Mouse (Mus musculus) adrenal gland, postnatal 36 days (tissue): ENCODE results near the gene Lgals4. TPM values are rescaled to one million over a fixed set of nuclear protein-coding genes. Genes with fewer than 3 reads are reported as not detected.

Experiments used
- DNase-seq, 2 experiments: peaks; one replicate each; pipeline ENCODE4 v3.0.0; 2021; ENCODE audit warnings: mixed read lengths in 1 of 2
- long read RNA-seq, 2 experiments: library from polyadenylated mRNA; stranded (forward); transcript quantifications; one replicate each; pipeline ENCODE4 v2.0.0; 2021; ENCODE audit warnings: borderline sequencing depth in 2 of 2
- total RNA-seq, 2 experiments: library from RNA; stranded (reverse); gene quantifications; 2 replicates each; pipeline ENCODE4 v1.2.3; 2021

Lgals4 gene
- 10 to 100 TPM; 11.3 to 12.7 TPM for total RNA-seq
- long read RNA-seq, experiment 1, partial matches to known transcripts = 0 of 2 reads
- long read RNA-seq, experiment 1, other reads (novel, unspliced or antisense) = 2 of 2 reads
- long read RNA-seq, experiment 2 = 0 reads

DNA sequence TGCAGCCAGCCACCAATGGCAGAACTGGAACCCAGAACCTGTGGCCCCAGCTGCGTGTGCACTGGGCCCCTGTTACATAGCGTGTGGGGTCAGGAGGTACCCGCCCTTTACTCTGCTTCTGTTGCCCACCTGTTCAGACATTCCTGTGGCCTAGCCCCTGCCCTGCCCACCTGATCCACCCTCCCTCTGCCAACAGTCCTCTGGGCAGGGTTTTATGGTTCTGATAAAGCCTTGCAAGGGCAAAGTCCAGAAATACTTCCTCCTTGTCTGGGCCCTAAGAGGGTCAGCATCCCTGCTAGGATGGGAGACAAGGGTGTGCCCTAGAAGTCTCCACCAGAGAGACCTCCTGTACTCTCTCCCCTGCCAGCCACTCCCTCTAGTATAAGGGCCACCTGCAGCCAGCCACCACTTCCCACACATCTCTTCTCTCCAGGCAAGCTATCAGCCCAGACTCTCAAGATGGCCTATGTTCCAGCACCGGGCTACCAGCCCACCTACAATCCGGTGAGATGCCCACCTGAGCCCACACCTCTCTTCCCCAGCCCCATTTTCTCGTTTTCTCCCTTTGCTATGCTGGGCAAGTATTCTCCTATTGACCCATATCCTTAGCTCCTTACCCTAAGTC, at the start of gene Lgals4:
Gene Lgals4, plus strand, starts transcription at position 132 of the 625 bp plus-strand sequence.
- no peak for DNase-seq

DNA sequence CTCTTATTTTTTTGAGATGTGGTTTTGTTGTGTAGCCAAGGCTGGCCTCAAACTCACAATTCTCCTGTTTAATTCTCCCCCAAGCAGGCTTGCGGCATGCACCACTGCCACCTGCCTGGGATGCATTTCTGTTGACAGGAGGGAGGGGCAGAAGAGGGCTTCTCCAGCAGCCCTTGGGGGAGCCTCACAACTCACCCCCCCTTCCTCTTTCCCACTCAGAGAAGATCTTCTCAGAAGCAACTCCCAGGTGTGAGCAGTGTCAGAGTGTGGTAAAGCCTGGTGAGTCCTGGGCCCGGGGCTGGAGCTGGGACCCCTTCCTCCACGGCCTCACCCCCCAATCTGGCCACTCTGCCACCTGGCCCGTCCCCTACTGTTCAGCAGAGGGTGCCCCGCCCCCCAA, 48.5 kb upstream of the Lgals4 start:
- DNase-seq = no peak

- no peak for DNase-seq
Observed at GRCm38 (mm10) chr7:28787884-28788283, 45.8 kb upstream of the Lgals4 start.

DNA sequence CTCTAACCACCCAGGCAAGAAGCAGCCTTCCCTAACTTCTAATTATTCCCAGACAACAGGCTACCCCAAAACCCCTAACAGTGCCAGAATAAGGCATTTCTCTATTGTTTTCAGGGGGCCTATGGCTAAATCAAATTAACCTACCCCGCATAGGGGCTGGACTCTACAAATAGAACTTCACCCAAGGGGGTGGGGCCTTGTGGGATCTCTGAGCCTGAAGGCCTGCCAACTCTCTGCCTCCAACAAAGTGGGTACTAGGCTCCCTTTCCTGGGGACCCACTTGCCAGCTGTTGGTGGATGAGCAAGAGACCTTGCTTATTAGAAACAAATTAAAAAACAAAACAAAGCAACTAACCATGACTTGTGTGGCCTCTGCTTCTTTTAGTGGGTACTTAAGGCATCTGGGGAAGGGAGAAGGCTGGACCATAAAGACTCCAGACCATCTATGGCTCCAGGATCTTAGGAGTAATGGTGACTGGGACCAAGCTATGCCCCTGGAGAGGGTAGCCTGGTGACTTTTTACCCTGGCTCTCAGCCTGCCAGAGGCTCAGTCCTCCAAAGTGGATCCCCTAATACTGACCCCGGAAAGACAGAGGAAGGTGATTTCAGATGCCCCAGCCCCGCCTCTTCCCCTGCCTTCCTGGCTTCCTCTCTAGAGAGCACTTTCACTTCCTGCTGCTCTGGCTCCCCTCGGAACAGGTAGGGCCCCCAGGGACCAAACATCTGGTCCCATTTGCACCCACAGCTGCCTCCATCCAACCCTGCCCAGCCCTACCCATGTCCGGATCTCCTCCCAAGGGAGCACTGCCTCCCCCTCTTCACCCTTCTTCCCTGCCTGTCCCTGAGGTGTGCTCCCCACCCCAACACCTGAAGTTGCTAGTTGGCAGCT, 45.1 kb upstream of the Lgals4 start, which contains the start of gene Rinl:
Gene Rinl, plus strand, starts transcription at position 663 of the 889 bp plus-strand sequence.
- DNase-seq = peak in 1 of 2 experiments; percentile 25

- DNase-seq = no peak
Observed at GRCm38 (mm10) chr7:28789235-28789634, 44.4 kb upstream of the Lgals4 start.

DNA sequence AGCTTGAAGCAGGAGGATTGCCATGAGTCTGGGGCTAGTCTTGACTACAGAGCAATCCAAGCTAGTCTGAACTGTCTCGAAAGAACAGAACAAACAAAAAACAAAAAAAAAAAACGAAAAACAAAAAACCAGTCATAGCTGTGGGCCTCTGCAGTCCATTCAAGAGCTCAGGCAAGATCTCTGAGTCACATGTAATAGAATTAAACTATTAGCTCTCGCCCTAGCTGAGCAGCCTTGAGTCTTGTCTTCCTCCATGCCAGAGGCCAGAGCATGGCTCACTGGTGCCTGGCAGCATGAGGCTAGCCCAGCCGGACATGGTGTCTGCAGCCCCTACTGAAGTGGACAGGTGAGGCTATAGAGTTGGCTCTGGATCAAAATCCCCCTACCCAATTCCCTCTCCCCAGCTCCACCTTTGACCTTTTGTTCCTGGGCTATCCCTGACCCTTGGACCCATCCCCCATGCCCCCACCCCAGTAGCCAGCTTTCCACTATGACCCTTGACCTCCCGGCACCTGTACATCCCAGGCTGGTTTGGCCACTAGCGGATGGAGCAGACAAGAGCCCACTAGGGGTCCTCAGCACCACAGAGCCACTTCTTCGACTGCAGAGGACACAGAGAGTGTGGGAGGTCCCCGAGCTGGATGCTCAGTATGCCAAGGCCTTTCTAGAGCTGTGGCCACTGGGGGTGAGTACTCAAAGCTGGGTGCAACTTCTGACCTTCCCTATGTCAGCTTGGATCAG, 43.4 kb upstream of the Lgals4 start:
- peak in 1 of 2 experiments; percentile 29 for DNase-seq

- DNase-seq = no peak
Observed at GRCm38 (mm10) chr7:28791706-28792105, 41.9 kb upstream of the Lgals4 start.

- DNase-seq = no peak
Observed at GRCm38 (mm10) chr7:28792391-28793185, 41.1 kb upstream of the Lgals4 start.

DNA sequence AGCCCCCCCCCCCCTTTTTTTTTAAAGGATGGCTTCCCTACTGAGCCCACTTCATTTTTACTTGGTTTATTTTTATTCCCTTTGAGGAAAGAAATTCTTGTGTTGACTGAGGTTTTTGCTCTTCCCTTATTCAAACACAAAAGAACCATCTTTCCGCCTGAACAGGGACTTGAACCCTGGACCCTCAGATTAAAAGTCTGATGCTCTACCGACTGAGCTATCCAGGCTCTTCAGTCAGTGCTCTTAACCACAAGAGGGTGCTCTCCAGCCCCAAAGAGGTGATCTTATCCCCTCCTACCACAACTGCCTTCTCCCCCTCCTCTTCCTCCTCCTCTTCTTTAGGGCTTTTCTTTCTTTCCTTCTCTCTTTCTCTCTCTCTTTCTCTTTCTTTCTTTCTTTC, 39.8 kb upstream of the Lgals4 start:
- peak in 1 of 2 experiments; percentile 61 for DNase-seq

DNA sequence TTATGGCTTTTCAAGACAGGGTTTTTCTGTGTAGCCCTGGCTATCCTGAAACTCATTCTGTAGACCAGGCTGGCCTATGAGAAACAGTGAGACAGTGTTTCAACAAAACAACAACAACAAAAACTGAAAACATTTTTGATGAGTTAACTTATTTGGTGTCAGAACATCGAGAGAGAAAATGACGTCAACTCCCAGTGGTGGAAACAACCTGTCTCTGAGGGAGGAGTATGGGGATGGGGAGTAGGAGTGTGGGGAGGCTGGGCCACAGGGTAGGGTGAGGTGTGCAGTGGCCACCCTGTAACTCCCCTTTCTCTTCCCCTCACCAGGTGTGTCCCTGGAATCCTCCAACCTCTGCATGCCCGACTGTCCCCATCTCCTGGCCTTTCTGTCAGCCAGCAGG, 39.2 kb upstream of the Lgals4 start:
- DNase-seq = no peak

DNA sequence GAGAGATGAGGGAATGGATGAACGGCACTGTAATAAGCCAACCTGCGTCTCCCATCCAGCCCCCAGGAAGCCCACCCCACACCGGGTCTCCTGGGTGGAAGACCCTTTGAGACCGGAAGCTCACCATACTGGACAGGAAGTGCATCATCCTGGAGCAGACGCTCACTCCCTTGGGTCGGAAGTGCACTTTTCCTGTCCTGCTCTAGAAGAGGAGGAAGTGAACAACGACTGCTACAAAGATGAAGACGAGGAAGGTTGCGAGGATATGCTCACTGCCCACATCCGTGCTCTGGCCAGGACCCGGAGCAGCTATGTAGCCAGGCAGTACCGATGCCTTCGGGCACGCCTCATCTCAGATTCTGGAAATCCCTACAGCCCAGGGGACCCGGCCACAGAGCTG, 37.8 kb upstream of the Lgals4 start:
- no peak for DNase-seq

DNA sequence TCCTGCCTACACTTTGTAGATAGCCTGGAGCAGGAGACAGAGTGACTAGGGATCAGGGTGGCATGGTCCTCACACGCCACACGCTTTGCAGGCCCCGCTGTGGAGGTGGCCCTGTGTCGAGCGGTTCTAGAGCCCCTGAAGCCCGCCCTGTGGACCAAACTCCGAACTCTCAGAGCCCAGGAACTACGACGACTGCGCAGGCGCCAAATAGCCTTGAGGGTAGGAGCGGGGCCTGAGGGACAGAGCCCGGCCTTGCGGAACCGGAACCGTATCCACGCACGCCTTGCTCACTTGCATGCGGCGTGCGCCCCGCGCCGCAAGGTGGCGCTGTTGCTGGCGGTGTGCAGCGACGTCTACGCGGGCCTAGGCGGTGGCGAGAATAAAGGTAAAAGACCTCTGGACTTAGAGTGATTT, 37.1 kb upstream of the Lgals4 start:
- DNase-seq = peak; percentile 91 to 93

GRCm38 (mm10) chr7:28799994-28800393, 33.7 kb upstream of the Lgals4 start:
- DNase-seq = no peak

DNA sequence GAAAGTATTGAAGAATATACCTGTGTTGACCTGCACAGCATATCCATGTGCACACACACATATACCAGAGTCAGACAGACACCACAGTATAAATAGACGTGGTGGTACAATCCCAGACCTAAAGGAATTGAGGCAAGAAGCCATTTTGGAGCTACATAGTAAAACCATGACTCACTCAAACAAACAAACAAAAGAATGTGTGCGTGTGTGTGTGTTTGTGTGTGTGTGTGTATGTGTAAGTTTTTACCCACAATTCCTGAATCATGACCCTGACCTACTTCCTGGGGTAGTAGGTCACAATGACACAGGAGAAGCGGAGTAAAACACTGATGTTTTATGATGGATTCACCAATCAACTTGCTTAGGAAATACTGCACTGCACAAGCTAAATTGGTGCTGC, 32.2 kb upstream of the Lgals4 start:
- no peak for DNase-seq

DNA sequence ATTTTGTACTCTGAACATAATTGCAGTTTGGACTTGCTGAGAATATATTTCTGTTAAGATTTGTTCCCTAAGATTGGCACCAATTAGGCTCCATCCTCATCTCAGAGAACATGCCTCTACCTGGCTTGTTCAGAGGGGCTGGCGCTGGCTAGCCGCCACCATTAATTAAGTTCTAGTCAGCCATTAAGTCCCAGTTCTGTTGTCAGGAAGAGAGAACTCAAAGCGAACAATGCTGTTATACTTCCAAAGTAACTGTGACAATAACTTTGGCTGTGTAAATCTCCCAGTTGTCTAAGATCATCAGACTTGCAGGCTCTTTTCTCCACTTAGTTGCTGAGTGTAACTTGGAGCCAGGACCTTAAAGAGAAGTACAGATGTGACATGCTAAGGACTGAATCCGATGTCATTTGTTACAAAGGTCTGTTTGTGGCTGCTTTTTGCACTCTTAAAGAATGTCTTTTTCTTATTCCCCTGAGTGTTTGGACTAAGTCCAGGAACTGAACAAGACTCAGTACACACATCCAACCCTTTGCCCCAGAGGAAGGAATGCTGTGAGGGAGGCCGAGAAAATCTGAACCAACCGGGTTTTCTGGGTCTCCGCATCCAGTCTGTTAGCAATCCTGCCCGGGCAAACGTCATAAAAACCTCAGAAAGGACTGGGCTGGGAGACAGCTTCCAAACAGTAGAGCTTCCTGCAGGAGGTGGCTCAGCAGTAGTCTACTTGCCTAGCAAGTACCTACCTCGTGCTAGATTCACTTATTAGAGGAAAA, 31.6 kb upstream of the Lgals4 start:
- DNase-seq = no peak

- DNase-seq = no peak
Observed at GRCm38 (mm10) chr7:28802846-28803588, 30.6 kb upstream of the Lgals4 start.

GRCm38 (mm10) chr7:28803756-28804155, 29.9 kb upstream of the Lgals4 start:
- DNase-seq = no peak

GRCm38 (mm10) chr7:28806869-28807268, 26.8 kb upstream of the Lgals4 start:
- no peak for DNase-seq

DNA sequence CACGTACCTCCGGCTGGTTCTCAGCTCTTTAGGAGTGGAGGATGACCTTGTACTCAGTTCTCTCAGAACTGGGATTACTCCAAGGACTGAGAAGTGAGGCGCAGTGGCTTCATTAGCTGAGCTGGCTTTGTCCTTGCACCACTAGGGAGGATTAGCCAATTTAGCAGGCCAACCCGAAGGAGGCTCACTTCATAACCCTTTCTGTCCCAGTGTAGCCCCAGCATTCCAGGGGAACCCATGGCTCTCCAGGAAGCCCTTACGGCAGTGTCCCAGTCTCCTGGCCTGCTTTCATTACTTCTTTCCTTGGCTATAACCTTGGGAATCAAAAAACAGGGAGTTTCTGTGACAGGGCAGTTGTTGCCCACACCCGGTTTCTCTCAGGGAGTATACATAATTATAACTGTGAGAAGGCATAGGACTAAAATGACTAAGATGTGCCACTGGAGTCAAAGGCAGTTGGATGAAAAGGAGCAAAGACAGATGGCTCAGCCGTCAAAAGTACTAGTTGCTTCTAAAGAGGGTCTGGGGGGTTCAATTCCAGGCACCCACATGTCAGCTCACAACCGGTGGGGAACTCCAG, 25.9 kb upstream of the Lgals4 start:
- peak; percentile 69 to 75 for DNase-seq
